Mouse (Mus musculus) midbrain, embryonic 12.5 days (tissue): ENCODE results near the gene Kcns1. TPM values are rescaled to one million over a fixed set of nuclear protein-coding genes. Genes with fewer than 3 reads are reported as not detected.

Experiments
- ATAC-seq: fragments of 200-750 bp; cut with Nextera tagmentation; 2 replicates; pipeline ENCODE4 v1.8.0; 2017; ENCODE audit warnings: low read depth, moderate TSS enrichment, moderate library complexity; ENCODE audit not compliant: low FRiP score
- H3K27ac ChIP-seq: fragments of 300-500 bp; sonication (generic); replicated peaks from 2 replicates; pipeline ENCODE4 v1.5.1; 2016; ENCODE audit warnings: mild to moderate bottlenecking
- H3K27me3 ChIP-seq: fragments of 300-500 bp; sonication (generic); 2 replicates; pipeline ENCODE4 v1.6.1; 2016; ENCODE audit warnings: mild to moderate bottlenecking
- H3K36me3 ChIP-seq: fragments of 300-500 bp; sonication (generic); 2 replicates; pipeline ENCODE4 v1.6.1; 2016
- H3K4me1 ChIP-seq: fragments of 300-500 bp; sonication (generic); 2 replicates; pipeline ENCODE4 v1.6.1; 2016
- H3K4me2 ChIP-seq: fragments of 300-500 bp; sonication (generic); replicated peaks from 2 replicates; pipeline ENCODE4 v1.6.1; 2016; ENCODE audit warnings: mild to moderate bottlenecking, moderate library complexity
- H3K4me3 ChIP-seq: fragments of 300-500 bp; sonication (generic); 2 replicates; pipeline ENCODE4 v1.5.1; 2016; ENCODE audit warnings: mild to moderate bottlenecking
- H3K9ac ChIP-seq: fragments of 300-500 bp; sonication (generic); replicated peaks from 2 replicates; pipeline ENCODE4 v1.6.1; 2016; ENCODE audit warnings: mild to moderate bottlenecking, moderate library complexity
- H3K9me3 ChIP-seq: fragments of 300-500 bp; sonication (generic); 2 replicates; pipeline ENCODE4 v1.6.1; 2016; ENCODE audit warnings: mild to moderate bottlenecking
- WGBS: fragments of 180-500 bp; shearing (Covaris S2); methylation state at CpG from one replicate; pipeline ENCODE4 v1.1.7; 2016; 5-methylcytosine and 5-hydroxymethylcytosine counted together
- polyA plus RNA-seq: library from polyadenylated mRNA; unstranded; fragments of >200 nt; fragmentation: Nextera tagmentation; extraction: Ambion mirVana; gene quantifications from 2 replicates; pipeline ENCODE4 v1.2.1, GENCODE M21; 2016

The Kcns1 gene
- polyA plus RNA-seq, 1 experiment from 2014 or later = 0.31 TPM

- H3K4me2 ChIP-seq = no peak overlapping the region
- H3K36me3 ChIP-seq = no peaks in the 10 kb centered on the region
- H3K27ac ChIP-seq = no peak overlapping the region
- H3K27me3 ChIP-seq = 0 out of 2 replicates have a peak, but pooled peaks cover 3% of the 10 kb centered on the region
- ATAC-seq = no peak
- 31% methylated on average over 5 of the region's 5 CpGs for WGBS
- H3K9me3 ChIP-seq = no peaks in the 10 kb centered on the region
- H3K4me3 ChIP-seq = no peak overlapping the region
- H3K4me1 ChIP-seq = peaks cover 10% of the 10 kb centered on the region; the same call in 1 of the 2 replicates
- H3K9ac ChIP-seq = no peak overlapping the region
Observed at GRCm38 (mm10) chr2:164188722-164189121, 17.8 kb upstream of the Kcns1 start.

DNA sequence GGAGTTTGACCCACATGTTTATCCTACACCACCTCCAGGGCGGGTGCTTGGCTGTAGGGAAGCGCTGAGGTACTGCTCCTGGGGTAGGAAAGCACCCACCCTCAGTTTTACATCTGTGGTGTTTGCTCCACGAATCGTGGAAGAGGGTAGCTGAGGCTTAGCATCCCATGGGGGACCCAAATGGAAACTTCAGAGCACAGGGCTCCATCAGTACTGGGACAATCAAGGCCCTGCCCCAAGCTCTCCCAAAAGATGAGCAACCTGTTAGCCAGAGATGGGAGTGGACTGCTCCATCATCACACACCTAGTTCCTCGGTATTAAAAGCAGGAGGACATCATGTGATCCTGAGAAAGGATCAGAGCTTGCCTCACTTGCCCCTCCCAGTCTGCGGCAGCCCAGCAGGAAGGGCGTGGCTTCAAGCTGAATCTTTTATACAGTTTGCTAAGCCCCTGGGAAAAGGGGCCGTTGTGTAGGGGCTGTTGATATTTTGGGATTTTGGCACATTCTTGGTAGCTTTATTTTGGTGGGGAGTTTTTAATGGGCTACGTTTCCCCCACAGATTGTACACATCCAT lies 13.3 kb upstream of the Kcns1 start:
- peaks cover 10% of the 10 kb centered on the region; the same call in 1 of the 2 replicates for H3K4me1 ChIP-seq
- H3K9me3 ChIP-seq = no peaks in the 10 kb centered on the region
- no peak overlapping the region for H3K4me2 ChIP-seq
- no peak for ATAC-seq
- peaks cover 10% of the 10 kb centered on the region; the same call in 1 of the 2 replicates for H3K27me3 ChIP-seq
- no peak overlapping the region for H3K4me3 ChIP-seq
- no peaks in the 10 kb centered on the region for H3K36me3 ChIP-seq
- 38% methylated on average over 9 of the region's 9 CpGs for WGBS
- H3K9ac ChIP-seq = no peak overlapping the region
- H3K27ac ChIP-seq = no peak overlapping the region

GRCm38 (mm10) chr2:164183340-164183739 lies 12.4 kb upstream of the Kcns1 start:
- 79% methylated on average over 9 of the region's 9 CpGs for WGBS
- no peak for ATAC-seq
- peaks cover 10% of the 10 kb centered on the region; the same call in 1 of the 2 replicates for H3K4me1 ChIP-seq

GRCm38 (mm10) chr2:164182692-164183255 lies 11.9 kb upstream of the Kcns1 start, which contains the start of gene Wfdc5:
TSS of gene Wfdc5 (minus strand) at chr2:164182742.
- no peak within 1 kb of the TSS for H3K4me2 ChIP-seq
- no peak for ATAC-seq
- H3K4me3 ChIP-seq = no peak within 1 kb of the TSS
- H3K9me3 ChIP-seq = no peaks in the 10 kb centered on the region
- H3K9ac ChIP-seq = no peak within 1 kb of the TSS
- 71% methylated on average over 7 of the region's 7 CpGs for WGBS
- H3K27me3 ChIP-seq = peaks cover 12% of the 10 kb centered on the region
- peaks cover 10% of the 10 kb centered on the region; the same call in 1 of the 2 replicates for H3K4me1 ChIP-seq
- no peaks in the 10 kb centered on the region for H3K36me3 ChIP-seq
- H3K27ac ChIP-seq = no peak within 1 kb of the TSS

More at GRCm38 (mm10) chr2:164183340-164183739, 12.4 kb upstream of the Kcns1 start:
- no peak overlapping the region for H3K4me3 ChIP-seq
- no peak overlapping the region for H3K4me2 ChIP-seq
- H3K27me3 ChIP-seq = peaks cover 10% of the 10 kb centered on the region; the same call in 1 of the 2 replicates
- H3K36me3 ChIP-seq = no peaks in the 10 kb centered on the region
- H3K27ac ChIP-seq = no peak overlapping the region
- H3K9ac ChIP-seq = no peak overlapping the region
- no peaks in the 10 kb centered on the region for H3K9me3 ChIP-seq

GRCm38 (mm10) chr2:164180770-164181169 lies 9.9 kb upstream of the Kcns1 start:
- Histone ChIP-seq H3K27ac (no peak overlapping the region), H3K9me3 (no peaks in the 10 kb centered on the region), H3K4me3 (no peak overlapping the region), H3K36me3 (no peaks in the 10 kb centered on the region), H3K4me1 (peaks cover 10% of the 10 kb centered on the region; the same call in 1 of the 2 replicates), H3K9ac (no peak overlapping the region), H3K4me2 (no peak overlapping the region), H3K27me3 (peaks cover 15% of the 10 kb centered on the region)
- no peak for ATAC-seq
- WGBS = 92% methylated on average over 4 of the region's 4 CpGs

DNA sequence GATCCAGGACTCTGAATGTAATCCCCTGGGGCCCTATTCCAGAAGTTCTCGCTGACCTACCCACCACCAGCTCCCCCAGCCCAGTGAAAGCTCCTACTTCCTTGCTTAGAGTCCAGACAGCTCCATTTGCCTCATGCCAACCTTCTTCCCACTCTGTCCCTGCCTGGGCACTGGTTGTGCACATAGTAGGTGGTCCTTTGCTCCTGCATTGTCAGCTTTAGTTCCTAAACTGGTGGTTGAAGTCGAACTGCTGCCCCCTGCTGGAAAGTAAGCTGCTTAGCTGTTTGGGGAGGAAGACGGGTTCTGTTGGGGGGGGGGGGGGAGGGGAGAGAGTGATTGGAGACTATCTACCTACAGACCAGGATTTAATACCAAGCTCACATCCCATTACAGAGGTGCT lies 9.2 kb upstream of the Kcns1 start:
- H3K4me3 ChIP-seq = no peak overlapping the region
- WGBS = 41% methylated on average over 3 of the region's 3 CpGs
- no peaks in the 10 kb centered on the region for H3K36me3 ChIP-seq
- peaks cover 15% of the 10 kb centered on the region for H3K27me3 ChIP-seq
- H3K4me1 ChIP-seq = peaks cover 10% of the 10 kb centered on the region; the same call in 1 of the 2 replicates
- no peaks in the 10 kb centered on the region for H3K9me3 ChIP-seq
- no peak overlapping the region for H3K27ac ChIP-seq
- no peak overlapping the region for H3K4me2 ChIP-seq
- no peak overlapping the region for H3K9ac ChIP-seq
- ATAC-seq = no peak

DNA sequence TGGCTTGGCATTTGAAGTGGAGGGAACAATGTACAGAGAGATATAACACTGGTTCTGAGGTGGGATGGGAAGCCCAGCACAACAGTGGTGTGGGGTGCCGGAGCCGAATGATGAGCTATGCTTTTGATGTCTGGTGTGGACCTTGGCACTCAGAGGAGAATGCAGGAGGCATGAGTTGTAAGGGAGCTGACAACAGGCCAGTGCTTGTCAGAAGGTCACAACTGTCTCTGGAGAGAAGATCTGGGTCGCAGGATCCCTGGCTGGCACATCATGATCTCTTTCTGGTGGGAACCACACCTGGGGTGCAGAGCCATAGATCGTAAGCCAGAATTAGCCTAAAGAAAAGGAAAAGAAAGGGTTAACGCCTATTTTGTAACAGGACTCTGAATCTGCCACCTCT lies 6.9 kb upstream of the Kcns1 start:
- no peaks in the 10 kb centered on the region for H3K36me3 ChIP-seq
- peaks cover 17% of the 10 kb centered on the region; the same call in 1 of the 2 replicates for H3K27me3 ChIP-seq
- no peak for ATAC-seq
- no peaks in the 10 kb centered on the region for H3K9me3 ChIP-seq
- WGBS = 87% methylated on average over 5 of the region's 5 CpGs
- H3K27ac ChIP-seq = no peak overlapping the region
- no peak overlapping the region for H3K4me2 ChIP-seq
- H3K9ac ChIP-seq = no peak overlapping the region
- H3K4me1 ChIP-seq = peaks cover 4% of the 10 kb centered on the region; the same call in 1 of the 2 replicates
- H3K4me3 ChIP-seq = no peak overlapping the region

DNA sequence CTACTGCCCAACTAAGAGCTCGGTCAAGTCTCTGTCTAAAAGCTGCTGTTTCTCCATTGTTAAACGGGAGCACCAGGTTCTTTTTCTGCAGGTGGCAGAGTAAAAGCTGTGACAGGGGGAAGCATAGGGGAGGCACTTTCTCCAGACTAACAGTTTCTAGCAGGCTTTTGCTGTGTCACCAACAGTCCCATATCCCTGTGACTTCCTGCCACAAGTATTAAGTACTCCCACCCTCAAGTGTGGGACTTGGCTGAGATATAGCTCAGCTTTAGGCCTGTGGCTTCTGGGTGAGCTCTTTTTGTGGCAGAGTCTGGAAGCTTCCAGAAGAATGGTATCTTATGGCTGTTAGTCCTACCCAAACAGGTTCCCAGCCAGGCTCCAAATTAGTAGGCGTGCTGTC lies 4.9 kb upstream of the Kcns1 start:
- Histone ChIP-seq H3K4me3 (no peak overlapping the region), H3K9me3 (no peaks in the 10 kb centered on the region), H3K36me3 (no peaks in the 10 kb centered on the region), H3K4me1 (peaks cover 12% of the 10 kb centered on the region), H3K27ac (no peak overlapping the region), H3K27me3 (peaks cover 26% of the 10 kb centered on the region), H3K9ac (no peak overlapping the region), H3K4me2 (no peak overlapping the region)
- WGBS = 77% methylated on average over 3 of the region's 3 CpGs
- no peak for ATAC-seq

DNA sequence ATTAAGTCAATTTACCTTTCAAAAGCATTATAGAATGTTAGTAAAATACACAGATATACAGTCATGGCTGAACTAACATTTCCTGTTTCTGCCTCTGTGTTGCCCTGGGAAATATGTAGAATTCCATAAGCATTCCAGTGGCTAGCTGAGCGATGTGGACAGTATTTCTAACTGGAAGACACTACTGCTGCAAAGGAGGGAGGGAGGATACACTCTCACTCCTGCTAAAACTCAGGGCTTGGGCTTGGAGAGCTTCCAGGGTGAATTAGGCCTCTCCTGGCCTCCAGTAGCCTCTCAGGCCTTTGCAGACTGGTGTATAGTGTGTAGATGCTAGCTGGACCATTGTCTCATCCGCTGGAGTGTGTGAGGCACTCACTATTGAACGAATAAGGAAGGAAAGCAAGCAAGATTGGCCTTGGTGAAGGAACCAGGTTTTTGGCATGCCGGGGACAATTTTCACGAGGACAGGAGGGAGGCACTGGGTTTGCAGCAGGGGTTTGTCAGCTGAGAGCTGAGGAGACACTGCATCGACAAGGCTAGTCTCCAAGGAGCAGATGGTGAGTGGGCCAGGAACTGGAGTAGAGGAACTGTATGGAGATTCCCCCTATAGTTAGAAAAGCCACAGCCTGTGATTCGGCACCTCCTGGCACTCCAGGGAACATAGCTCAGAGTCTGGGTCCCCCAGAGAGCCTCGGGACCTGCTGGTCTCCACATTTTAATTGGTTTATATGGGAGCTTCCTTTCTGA lies 3.9 kb upstream of the Kcns1 start:
- Histone ChIP-seq H3K4me1 (peaks cover 22% of the 10 kb centered on the region), H3K4me3 (no peak overlapping the region), H3K4me2 (no peak overlapping the region), H3K27ac (no peak overlapping the region), H3K9me3 (no peaks in the 10 kb centered on the region), H3K9ac (no peak overlapping the region), H3K27me3 (peaks cover 36% of the 10 kb centered on the region), H3K36me3 (no peaks in the 10 kb centered on the region)
- no peak for ATAC-seq
- WGBS = 83% methylated on average over 8 of the region's 8 CpGs

GRCm38 (mm10) chr2:164173394-164173793 lies 2.5 kb upstream of the Kcns1 start:
- Histone ChIP-seq H3K9ac (no peak overlapping the region), H3K4me2 (no peak overlapping the region), H3K27me3 (peaks cover 51% of the 10 kb centered on the region), H3K4me1 (peaks cover 27% of the 10 kb centered on the region), H3K9me3 (no peaks in the 10 kb centered on the region; the same call in 1 of the 2 replicates), H3K4me3 (no peak overlapping the region), H3K36me3 (no peaks in the 10 kb centered on the region), H3K27ac (no peak overlapping the region)
- ATAC-seq = no peak
- 82% methylated on average over 3 of the region's 3 CpGs for WGBS

DNA sequence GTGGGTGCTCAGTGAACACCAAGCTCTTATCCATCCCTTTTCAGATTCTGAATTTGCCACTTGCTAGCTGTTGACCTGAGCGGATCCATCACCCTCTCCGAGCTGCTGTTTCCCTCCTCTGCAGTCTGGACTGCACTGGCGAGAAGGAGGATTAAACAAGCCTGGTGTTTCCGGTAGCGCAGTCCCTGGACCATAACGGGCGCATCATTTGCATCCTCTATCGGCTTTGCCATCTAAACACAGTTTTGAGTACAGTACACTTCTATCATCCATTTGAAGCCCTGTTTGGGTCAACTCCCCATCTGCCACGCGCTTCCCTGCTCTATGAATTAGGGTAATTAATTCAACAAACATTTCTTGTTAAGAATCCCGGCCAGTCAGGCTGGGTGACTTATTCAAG lies 587 bp downstream of the Kcns1 start:
- H3K4me3 ChIP-seq = peak overlapping the region; percentile 37; the same call in 1 of the 2 replicates
- H3K9me3 ChIP-seq = no peaks in the 10 kb centered on the region; the same call in 1 of the 2 replicates
- H3K4me1 ChIP-seq = peaks cover 35% of the 10 kb centered on the region
- no peaks in the 10 kb centered on the region for H3K36me3 ChIP-seq
- no peak overlapping the region for H3K27ac ChIP-seq
- 2% methylated on average over 11 of the region's 11 CpGs for WGBS
- ATAC-seq = no peak
- peak overlapping the region; percentile 65 for H3K4me2 ChIP-seq
- peaks cover 76% of the 10 kb centered on the region for H3K27me3 ChIP-seq
- H3K9ac ChIP-seq = no peak overlapping the region

DNA sequence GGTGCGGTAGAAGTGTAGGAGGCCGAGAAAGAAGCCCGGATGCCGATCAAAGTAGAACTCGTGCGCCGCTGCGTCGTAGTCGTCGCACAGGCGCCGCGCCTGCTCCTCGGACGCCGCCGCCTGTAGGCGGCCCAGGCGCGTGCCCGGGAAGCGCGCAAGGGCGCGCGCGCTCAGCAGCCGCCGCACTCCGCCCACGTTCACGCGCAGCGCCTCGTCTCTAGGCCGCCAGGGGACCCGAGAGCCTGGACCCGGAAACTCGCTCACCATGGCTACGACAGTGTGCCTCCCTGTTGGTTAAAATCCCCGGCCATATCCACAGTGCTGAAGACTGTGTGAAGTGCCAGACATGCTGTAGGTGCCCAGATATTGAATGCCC lies 2.4 kb downstream of the Kcns1 start:
- H3K27me3 ChIP-seq = peaks cover 78% of the 10 kb centered on the region
- 13% methylated on average over 42 of the region's 42 CpGs for WGBS
- no peak overlapping the region for H3K9ac ChIP-seq
- peaks cover 32% of the 10 kb centered on the region for H3K4me1 ChIP-seq
- H3K4me3 ChIP-seq = peak overlapping the region; percentile 34
- H3K9me3 ChIP-seq = no peaks in the 10 kb centered on the region; the same call in 1 of the 2 replicates
- no peak overlapping the region for H3K27ac ChIP-seq
- H3K4me2 ChIP-seq = peak overlapping the region; percentile 52
- H3K36me3 ChIP-seq = no peaks in the 10 kb centered on the region
- 0 out of 2 replicates have a peak, but pooled peaks have one; percentile 9 for ATAC-seq
